Mouse (Mus musculus): ENCODE data around the gene Chchd4.

DNA sequence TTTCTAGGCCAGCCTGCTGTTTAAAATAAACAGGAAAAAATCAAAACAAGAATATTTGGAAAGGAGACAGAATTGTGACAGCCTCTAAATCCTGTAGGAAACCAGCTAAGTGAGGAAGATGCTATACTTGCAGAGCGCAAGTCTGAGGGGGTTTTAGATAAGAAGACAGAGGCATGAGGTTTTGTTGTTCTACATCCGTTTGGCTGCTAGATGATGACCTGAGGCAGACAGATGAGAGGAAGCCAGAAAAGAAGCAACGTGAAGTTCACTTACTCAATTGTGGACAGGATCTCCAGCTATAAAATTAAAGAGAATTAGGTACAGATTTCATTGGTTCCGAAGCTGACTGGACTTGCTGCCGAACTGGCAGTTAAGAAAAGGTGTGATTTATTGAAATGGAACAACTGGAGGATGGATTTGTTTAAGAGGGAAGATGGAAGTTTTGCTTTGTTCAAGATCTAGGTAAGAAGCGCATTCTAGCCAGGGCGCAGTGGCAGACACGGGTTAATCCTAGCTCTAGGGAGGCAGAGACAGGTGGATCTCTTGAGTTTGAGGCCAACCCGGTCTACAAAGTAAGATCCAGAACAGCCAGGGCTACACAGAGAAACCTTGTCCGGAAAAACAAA, 41.5 kb upstream of the Chchd4 start:
- no peak for TF ChIP-seq CTCF (IDR thresholded peaks at IDR 0.05; ENCODE audit: low read depth, low read length)
- no peak for TF ChIP-seq POLR2A (IDR thresholded peaks at IDR 0.05; ENCODE audit: insufficient read depth, low read length)

Data from ES-Bruce4 (cell line).